Mouse (Mus musculus) myocyte (in vitro differentiated cells): ENCODE measurements around the gene Cdk18. TPM values are rescaled to one million over a fixed set of nuclear protein-coding genes. Genes with fewer than 3 reads are reported as not detected.

ENCODE experiments used
- H3K27me3 ChIP-seq: one replicate; pipeline ENCODE4 v1.6.1; 2011; ENCODE audit not compliant: control insufficient read depth, insufficient read depth, insufficient read length
- H3K36me3 ChIP-seq: one replicate; pipeline ENCODE4 v1.6.1; 2011; ENCODE audit not compliant: control insufficient read depth, insufficient read depth
- H3K4me2 ChIP-seq: one replicate; pipeline ENCODE4 v1.6.1; 2011; ENCODE audit warnings: low read depth, control low read depth
- H3K4me3 ChIP-seq: one replicate; pipeline ENCODE4 v1.5.1; 2011; ENCODE audit warnings: mild to moderate bottlenecking, control low read depth, moderate library complexity
- H3K79me2 ChIP-seq: one replicate; pipeline ENCODE4 v1.6.1; 2011; ENCODE audit not compliant: control insufficient read depth, insufficient read depth
- H3ac ChIP-seq: one replicate; pipeline ENCODE4 v1.6.1; 2011; ENCODE audit not compliant: control insufficient read depth, insufficient read length
- CEBPB ChIP-seq: IDR thresholded peaks from 2 replicates; pipeline ENCODE4 v1.6.1; 2011; ENCODE audit warnings: mild to moderate bottlenecking, moderate library complexity; ENCODE audit not compliant: poor library complexity, insufficient read depth, severe bottlenecking
- E2F4 ChIP-seq: IDR thresholded peaks from one replicate; pipeline ENCODE4 v1.6.1; 2011; ENCODE audit warnings: mild to moderate bottlenecking, control low read depth, moderate library complexity; ENCODE audit not compliant: insufficient read depth
- MAX ChIP-seq: IDR thresholded peaks from one replicate; pipeline ENCODE4 v1.6.1; 2011; ENCODE audit warnings: low read depth, mild to moderate bottlenecking, control low read depth
- MYOD1 ChIP-seq, 3 experiments: IDR thresholded peaks; one replicate each; pipeline ENCODE4 v1.6.1; 2011; ENCODE audit warnings: control low read depth in 2 of 3, low read depth in 2 of 3, mild to moderate bottlenecking in 2 of 3, moderate library complexity in 1 of 3; ENCODE audit not compliant: insufficient read length in 2 of 3, control insufficient read depth in 1 of 3
- MYOG ChIP-seq, 3 experiments: IDR thresholded peaks; one replicate each; pipeline ENCODE4 v1.6.1; 2011; ENCODE audit warnings: control low read depth in 2 of 3, low read depth in 2 of 3, mild to moderate bottlenecking in 2 of 3; ENCODE audit not compliant: insufficient read length in 2 of 3, control insufficient read depth in 1 of 3, insufficient read depth in 1 of 3
- POLR2A ChIP-seq: IDR thresholded peaks from one replicate; pipeline ENCODE4 v1.6.1; 2011; ENCODE audit warnings: low read depth, mild to moderate bottlenecking, control low read depth, moderate library complexity; ENCODE audit not compliant: insufficient read length
- POLR2AphosphoS2 ChIP-seq: IDR thresholded peaks from one replicate; pipeline ENCODE4 v1.6.1; 2011; ENCODE audit warnings: low read depth, control low read depth; ENCODE audit not compliant: insufficient read length
- REST ChIP-seq: IDR thresholded peaks from one replicate; pipeline ENCODE4 v1.6.1; 2011; ENCODE audit warnings: mild to moderate bottlenecking, control low read depth, moderate library complexity; ENCODE audit not compliant: insufficient read depth, insufficient read length
- SRF ChIP-seq: IDR thresholded peaks from one replicate; pipeline ENCODE4 v1.6.1; 2011; ENCODE audit warnings: low read depth; ENCODE audit not compliant: control insufficient read depth, insufficient read length
- TCF12 ChIP-seq: IDR thresholded peaks from one replicate; pipeline ENCODE4 v1.6.1; 2011; ENCODE audit warnings: mild to moderate bottlenecking, control low read depth; ENCODE audit not compliant: poor library complexity, insufficient read depth, severe bottlenecking
- TCF3 ChIP-seq: IDR thresholded peaks from one replicate; pipeline ENCODE4 v1.6.1; 2011; ENCODE audit warnings: low read depth, control low read depth; ENCODE audit not compliant: insufficient read length
- USF1 ChIP-seq: IDR thresholded peaks from one replicate; pipeline ENCODE4 v1.6.1; 2011; ENCODE audit warnings: low read depth, mild to moderate bottlenecking, control low read depth, moderate library complexity
- polyA plus RNA-seq: library from polyadenylated mRNA; unstranded; fragments of >200 nt; fragmentation: generic; extraction: Trizol; gene quantifications from one replicate; pipeline ENCODE4 v1.2.1, GENCODE M21; 2012; ENCODE audit warnings: missing spikeins

Cdk18 gene
- polyA plus RNA-seq, 1 experiment, result 33.9 TPM

GRCm38 (mm10) chr1:132104353-132104752, 35.1 kb downstream of the Cdk18 start:
- Histone ChIP-seq H3K36me3 (no peaks in the 10 kb centered on the region), H3K4me3 (no peak overlapping the region), H3K79me2 (no peaks in the 10 kb centered on the region), H3K4me2 (no peak overlapping the region), H3K27me3 (no peaks in the 10 kb centered on the region), H3ac (no peak overlapping the region)
- TF ChIP-seq MAX, result no peak

- no peak overlapping the region for H3K4me2 ChIP-seq
- no peak overlapping the region for H3K4me3 ChIP-seq
- H3K79me2 ChIP-seq, result no peaks in the 10 kb centered on the region
- H3K36me3 ChIP-seq, result no peaks in the 10 kb centered on the region
- no peak overlapping the region for H3ac ChIP-seq
- TF ChIP-seq CEBPB, result no peak
- TF ChIP-seq TCF3, result no peak
- no peak for TF ChIP-seq SRF
- no peak for TF ChIP-seq MAX
- TF ChIP-seq MYOD1 (IDR thresholded peaks at IDR 0.05; ENCODE audit: control insufficient read depth in 1 of 3, insufficient read length in 2 of 3, low read depth in 2 of 3), result no peak
- TF ChIP-seq E2F4, result no peak
- TF ChIP-seq POLR2A, result no peak
- TF ChIP-seq TCF12, result no peak
- TF ChIP-seq MYOG (IDR thresholded peaks at IDR 0.05; ENCODE audit: control insufficient read depth in 1 of 3, insufficient read depth in 1 of 3, insufficient read length in 2 of 3, low read depth in 2 of 3), result no peak
- TF ChIP-seq USF1, result no peak
- H3K27me3 ChIP-seq, result no peaks in the 10 kb centered on the region
Observed at GRCm38 (mm10) chr1:132101953-132102697, 37.4 kb downstream of the Cdk18 start.

GRCm38 (mm10) chr1:132099775-132100174, 39.7 kb downstream of the Cdk18 start:
- no peak overlapping the region for H3ac ChIP-seq
- no peak overlapping the region for H3K4me3 ChIP-seq
- no peaks in the 10 kb centered on the region for H3K27me3 ChIP-seq
- H3K79me2 ChIP-seq, result no peaks in the 10 kb centered on the region
- no peak overlapping the region for H3K4me2 ChIP-seq
- no peaks in the 10 kb centered on the region for H3K36me3 ChIP-seq
- TF ChIP-seq MYOG (IDR thresholded peaks at IDR 0.05; ENCODE audit: control insufficient read depth in 1 of 3, insufficient read depth in 1 of 3, insufficient read length in 2 of 3, low read depth in 2 of 3) (no peak), MYOD1 (IDR thresholded peaks at IDR 0.05; ENCODE audit: control insufficient read depth in 1 of 3, insufficient read length in 2 of 3, low read depth in 2 of 3) (no peak), SRF (no peak), POLR2A (no peak), E2F4 (no peak), USF1 (no peak), TCF12 (no peak), REST (no peak), MAX (no peak), POLR2AphosphoS2 (no peak), CEBPB (no peak), TCF3 (no peak)

- H3K36me3 ChIP-seq, result no peaks in the 10 kb centered on the region
- no peaks in the 10 kb centered on the region for H3K27me3 ChIP-seq
- no peak overlapping the region for H3K4me3 ChIP-seq
- H3K79me2 ChIP-seq, result no peaks in the 10 kb centered on the region
- no peak overlapping the region for H3ac ChIP-seq
- TF ChIP-seq POLR2AphosphoS2, result no peak
- TF ChIP-seq CEBPB, result no peak
- TF ChIP-seq REST, result no peak
- no peak for TF ChIP-seq MAX
- TF ChIP-seq TCF3, result no peak
- no peak for TF ChIP-seq MYOD1 (IDR thresholded peaks at IDR 0.05; ENCODE audit: control insufficient read depth in 1 of 3, insufficient read length in 2 of 3, low read depth in 2 of 3)
- TF ChIP-seq SRF, result no peak
- TF ChIP-seq E2F4, result no peak
- peak overlapping the region; percentile 22 for H3K4me2 ChIP-seq
Observed at GRCm38 (mm10) chr1:132099016-132099415, 40.5 kb downstream of the Cdk18 start.

- Histone ChIP-seq H3K4me3 (no peak overlapping the region), H3ac (no peak overlapping the region), H3K4me2 (no peak overlapping the region), H3K36me3 (no peaks in the 10 kb centered on the region), H3K79me2 (no peaks in the 10 kb centered on the region), H3K27me3 (no peaks in the 10 kb centered on the region)
- no peak for TF ChIP-seq REST
- TF ChIP-seq CEBPB, result no peak
- no peak for TF ChIP-seq POLR2AphosphoS2
- TF ChIP-seq POLR2A, result no peak
- no peak for TF ChIP-seq TCF12
- TF ChIP-seq USF1, result no peak
- no peak for TF ChIP-seq MYOG (IDR thresholded peaks at IDR 0.05; ENCODE audit: control insufficient read depth in 1 of 3, insufficient read depth in 1 of 3, insufficient read length in 2 of 3, low read depth in 2 of 3)
- TF ChIP-seq TCF3, result no peak
- no peak for TF ChIP-seq SRF
- no peak for TF ChIP-seq E2F4
- TF ChIP-seq MYOD1 (IDR thresholded peaks at IDR 0.05; ENCODE audit: control insufficient read depth in 1 of 3, insufficient read length in 2 of 3, low read depth in 2 of 3), result no peak
Observed at GRCm38 (mm10) chr1:132098076-132098475, 41.4 kb downstream of the Cdk18 start.
